Mouse (Mus musculus) bone marrow, adult 2 months (tissue): ENCODE results near the gene Slc38a3.

Experiments used
- CTCF ChIP-seq: fragments of 200-500 bp; IDR thresholded peaks from 2 replicates; pipeline ENCODE4 v1.5.1; 2011; ENCODE audit warnings: low read length, control low read depth; ENCODE audit not compliant: control insufficient read depth, insufficient read depth
- POLR2A ChIP-seq: fragments of 200-500 bp; IDR thresholded peaks from 2 replicates; pipeline ENCODE4 v1.6.1; 2011; ENCODE audit warnings: low read depth, mild to moderate bottlenecking, control low read depth, low read length, borderline replicate concordance; ENCODE audit not compliant: control insufficient read depth

- TF ChIP-seq CTCF (no peak), POLR2A (no peak)
Measured at GRCm38 (mm10) chr9:107629411-107629730, 40.0 kb downstream of the Slc38a3 start.
